Mouse (Mus musculus): Measurements from ENCODE around the gene Slu7. TPM values are rescaled to one million over a fixed set of nuclear protein-coding genes. Genes with fewer than 3 reads are reported as not detected.

Gene Slu7
- polyA plus RNA-seq, 1 experiment from 2014 or later, result 59.6 TPM

- ATAC-seq (replicated peaks; ENCODE audit: low FRiP score), result peak; percentile 75
- Histone ChIP-seq H3K36me3 (no peaks in the 10 kb centered on the region), H3K4me3 (replicated peaks) (peak within 1 kb of the TSS; percentile 36), H3K27me3 (no peaks in the 10 kb centered on the region), H3K4me2 (peak within 1 kb of the TSS; percentile 62), H3K4me1 (peaks cover 33% of the 10 kb centered on the region), H3K9me3 (replicated peaks) (no peaks in the 10 kb centered on the region), H3K9ac (0 out of 2 replicates have a peak within 1 kb of the TSS, but pooled peaks have one; percentile 7), H3K27ac (no peak within 1 kb of the TSS)
- WGBS, result 6% methylated on average over 24 of the region's 24 CpGs
Measured at GRCm38 (mm10) chr11:43474225-43474774, 40.8 kb downstream of the Slu7 start, which contains the start of gene C1qtnf2. C1qtnf2 (plus strand) TSS chr11:43474276.

GRCm38 (mm10) chr11:43479376-43479775 is 45.8 kb downstream of the Slu7 start:
- peaks cover 50% of the 10 kb centered on the region for H3K4me1 ChIP-seq
- no peak overlapping the region for H3K4me3 ChIP-seq (replicated peaks)
- H3K27me3 ChIP-seq, result no peaks in the 10 kb centered on the region
- no peak for ATAC-seq (replicated peaks; ENCODE audit: low FRiP score)
- H3K27ac ChIP-seq, result no peak overlapping the region
- H3K9ac ChIP-seq, result no peak overlapping the region
- no peaks in the 10 kb centered on the region for H3K9me3 ChIP-seq (replicated peaks)
- H3K36me3 ChIP-seq, result no peaks in the 10 kb centered on the region
- H3K4me2 ChIP-seq, result no peak overlapping the region
- 85% methylated on average over 3 of the region's 3 CpGs for WGBS

GRCm38 (mm10) chr11:43480561-43480960 is 47.0 kb downstream of the Slu7 start:
- 46% methylated on average over 5 of the region's 5 CpGs for WGBS
- no peak overlapping the region for H3K4me2 ChIP-seq
- H3K9me3 ChIP-seq (replicated peaks), result no peaks in the 10 kb centered on the region
- H3K36me3 ChIP-seq, result no peaks in the 10 kb centered on the region
- H3K4me3 ChIP-seq (replicated peaks), result no peak overlapping the region
- H3K27ac ChIP-seq, result 0 out of 2 replicates have a peak overlapping the region, but pooled peaks have one; percentile 89
- no peak for ATAC-seq (replicated peaks; ENCODE audit: low FRiP score)
- peaks cover 50% of the 10 kb centered on the region for H3K4me1 ChIP-seq
- H3K27me3 ChIP-seq, result no peaks in the 10 kb centered on the region
- H3K9ac ChIP-seq, result no peak overlapping the region

GRCm38 (mm10) chr11:43481672-43482522 is 48.4 kb downstream of the Slu7 start:
- peak overlapping the region; percentile 89; the same call in 1 of the 2 replicates for H3K27ac ChIP-seq
- no peaks in the 10 kb centered on the region for H3K27me3 ChIP-seq
- peaks cover 55% of the 10 kb centered on the region for H3K4me1 ChIP-seq
- no peaks in the 10 kb centered on the region for H3K36me3 ChIP-seq
- no peak overlapping the region for H3K4me2 ChIP-seq
- ATAC-seq (replicated peaks; ENCODE audit: low FRiP score), result no peak
- H3K9ac ChIP-seq, result no peak overlapping the region
- H3K4me3 ChIP-seq (replicated peaks), result no peak overlapping the region
- no peaks in the 10 kb centered on the region for H3K9me3 ChIP-seq (replicated peaks)
- WGBS, result 37% methylated on average over 3 of the region's 3 CpGs

- 17% methylated on average over 6 of the region's 6 CpGs for WGBS
- no peaks in the 10 kb centered on the region for H3K27me3 ChIP-seq
- H3K4me1 ChIP-seq, result peaks cover 55% of the 10 kb centered on the region
- H3K27ac ChIP-seq, result peak overlapping the region; percentile 89
- H3K9ac ChIP-seq, result no peak overlapping the region
- peak; percentile 93 for ATAC-seq (replicated peaks; ENCODE audit: low FRiP score)
- H3K4me2 ChIP-seq, result no peak overlapping the region
- no peaks in the 10 kb centered on the region for H3K9me3 ChIP-seq (replicated peaks)
- H3K36me3 ChIP-seq, result no peaks in the 10 kb centered on the region
- H3K4me3 ChIP-seq (replicated peaks), result no peak overlapping the region
Measured at GRCm38 (mm10) chr11:43483122-43483792, 49.7 kb downstream of the Slu7 start.

GRCm38 (mm10) chr11:43484057-43484456 is 50.5 kb downstream of the Slu7 start:
- Histone ChIP-seq H3K36me3 (no peaks in the 10 kb centered on the region), H3K27ac (peak overlapping the region; percentile 89), H3K4me1 (peaks cover 55% of the 10 kb centered on the region), H3K9me3 (replicated peaks) (no peaks in the 10 kb centered on the region), H3K4me3 (replicated peaks) (no peak overlapping the region), H3K27me3 (no peaks in the 10 kb centered on the region), H3K9ac (no peak overlapping the region), H3K4me2 (no peak overlapping the region)
- 50% methylated on average over 4 of the region's 4 CpGs for WGBS
- ATAC-seq (replicated peaks; ENCODE audit: low FRiP score), result no peak

- H3K4me2 ChIP-seq, result no peak overlapping the region
- ATAC-seq (replicated peaks; ENCODE audit: low FRiP score), result no peak
- H3K4me3 ChIP-seq (replicated peaks), result no peak overlapping the region
- H3K9me3 ChIP-seq (replicated peaks), result no peaks in the 10 kb centered on the region
- peaks cover 55% of the 10 kb centered on the region for H3K4me1 ChIP-seq
- H3K27ac ChIP-seq, result peak overlapping the region; percentile 89; the same call in 1 of the 2 replicates
- H3K9ac ChIP-seq, result no peak overlapping the region
- WGBS, result 51% methylated on average over 11 of the region's 11 CpGs
- no peaks in the 10 kb centered on the region for H3K27me3 ChIP-seq
- H3K36me3 ChIP-seq, result no peaks in the 10 kb centered on the region
Measured at GRCm38 (mm10) chr11:43484652-43485051, 51.1 kb downstream of the Slu7 start.

- peaks cover 47% of the 10 kb centered on the region for H3K4me1 ChIP-seq
- no peaks in the 10 kb centered on the region for H3K9me3 ChIP-seq (replicated peaks)
- no peak overlapping the region for H3K4me2 ChIP-seq
- no peak for ATAC-seq (replicated peaks; ENCODE audit: low FRiP score)
- 83% methylated on average over 9 of the region's 9 CpGs for WGBS
- no peak overlapping the region for H3K27ac ChIP-seq
- H3K9ac ChIP-seq, result no peak overlapping the region
- no peaks in the 10 kb centered on the region for H3K27me3 ChIP-seq
- H3K36me3 ChIP-seq, result no peaks in the 10 kb centered on the region
- no peak overlapping the region for H3K4me3 ChIP-seq (replicated peaks)
Measured at GRCm38 (mm10) chr11:43485855-43486254, 52.3 kb downstream of the Slu7 start.

- 30% methylated on average over 7 of the region's 7 CpGs for WGBS
- Histone ChIP-seq H3K27ac (no peak overlapping the region), H3K27me3 (no peaks in the 10 kb centered on the region), H3K9ac (no peak overlapping the region), H3K9me3 (replicated peaks) (no peaks in the 10 kb centered on the region), H3K4me2 (no peak overlapping the region), H3K4me3 (replicated peaks) (no peak overlapping the region), H3K36me3 (no peaks in the 10 kb centered on the region), H3K4me1 (no peaks in the 10 kb centered on the region; the same call in 1 of the 2 replicates)
- 0 out of 2 replicates have a peak, but pooled peaks have one; percentile 24 for ATAC-seq (replicated peaks; ENCODE audit: low FRiP score)
Measured at GRCm38 (mm10) chr11:43492663-43493062, 59.1 kb downstream of the Slu7 start.

- ATAC-seq (replicated peaks; ENCODE audit: low FRiP score), result peak; percentile 84
Measured at GRCm38 (mm10) chr11:43493815-43494409, 60.4 kb downstream of the Slu7 start.

GRCm38 (mm10) chr11:43495037-43495436 is 61.5 kb downstream of the Slu7 start:
- no peak for ATAC-seq (replicated peaks; ENCODE audit: low FRiP score)
- no peak overlapping the region for H3K4me3 ChIP-seq (replicated peaks)
- H3K36me3 ChIP-seq, result no peaks in the 10 kb centered on the region
- no peaks in the 10 kb centered on the region for H3K27me3 ChIP-seq
- 58% methylated on average over 8 of the region's 8 CpGs for WGBS
- H3K4me2 ChIP-seq, result no peak overlapping the region
- H3K4me1 ChIP-seq, result no peaks in the 10 kb centered on the region; the same call in 1 of the 2 replicates
- no peak overlapping the region for H3K9ac ChIP-seq
- H3K27ac ChIP-seq, result no peak overlapping the region
- H3K9me3 ChIP-seq (replicated peaks), result no peaks in the 10 kb centered on the region

More at GRCm38 (mm10) chr11:43493815-43494409, 60.4 kb downstream of the Slu7 start:
- H3K4me2 ChIP-seq, result no peak overlapping the region
- no peak overlapping the region for H3K4me3 ChIP-seq (replicated peaks)
- 23% methylated on average over 6 of the region's 6 CpGs for WGBS
- H3K36me3 ChIP-seq, result no peaks in the 10 kb centered on the region
- no peak overlapping the region for H3K27ac ChIP-seq
- H3K9me3 ChIP-seq (replicated peaks), result no peaks in the 10 kb centered on the region
- no peaks in the 10 kb centered on the region for H3K27me3 ChIP-seq
- no peaks in the 10 kb centered on the region; the same call in 1 of the 2 replicates for H3K4me1 ChIP-seq
- no peak overlapping the region for H3K9ac ChIP-seq
